Mouse (Mus musculus) heart, postnatal 0 days (tissue): ENCODE results near the gene Zfp260. TPM values are rescaled to one million over a fixed set of nuclear protein-coding genes. Genes with fewer than 3 reads are reported as not detected.
"Not testable (repeated sequence)": the region's sequence is repeated elsewhere in the genome, so short reads cannot be mapped to it uniquely, and the experiment has no call there.

Experiments used
- ATAC-seq: fragments of 200-750 bp; cut with Nextera tagmentation; 2 replicates; pipeline ENCODE4 v1.8.0; 2017; ENCODE audit warnings: low read depth, moderate number of reproducible peaks, moderate library complexity; ENCODE audit not compliant: insufficient read depth
- DNase-seq: peaks from one replicate; pipeline ENCODE4 v3.0.0-alpha.2; 2016; ENCODE audit warnings: low spot score
- H3K27ac ChIP-seq: fragments of 300-500 bp; sonication (generic); 2 replicates; pipeline ENCODE4 v1.5.1; 2014; ENCODE audit warnings: low read depth, mild to moderate bottlenecking
- H3K27me3 ChIP-seq: fragments of 300-500 bp; sonication (generic); 2 replicates; pipeline ENCODE4 v1.6.1; 2014; ENCODE audit warnings: low read length, mixed read lengths; ENCODE audit not compliant: control insufficient read depth, insufficient read depth
- H3K36me3 ChIP-seq: fragments of 300-500 bp; sonication (generic); replicated peaks from 2 replicates; pipeline ENCODE4 v1.6.1; 2014; ENCODE audit warnings: low read length, mixed read lengths; ENCODE audit not compliant: control insufficient read depth, insufficient read depth
- H3K4me1 ChIP-seq: fragments of 300-500 bp; sonication (generic); 2 replicates; pipeline ENCODE4 v1.6.1; 2014; ENCODE audit warnings: antibody characterized with exemption; ENCODE audit not compliant: control insufficient read depth, insufficient read depth
- H3K4me2 ChIP-seq: fragments of 300-500 bp; sonication (generic); 2 replicates; pipeline ENCODE4 v1.6.1; 2014; ENCODE audit warnings: low read depth, mild to moderate bottlenecking, low read length, moderate library complexity
- H3K4me3 ChIP-seq: fragments of 300-500 bp; sonication (generic); 2 replicates; pipeline ENCODE4 v1.5.1; 2014; ENCODE audit warnings: low read depth, low read length
- H3K9ac ChIP-seq: fragments of 300-500 bp; sonication (generic); replicated peaks from 2 replicates; pipeline ENCODE4 v1.6.1; 2014; ENCODE audit warnings: low read depth, low read length, mixed read lengths
- H3K9me3 ChIP-seq: fragments of 300-500 bp; sonication (generic); replicated peaks from 2 replicates; pipeline ENCODE4 v1.6.1; 2016; ENCODE audit warnings: low read length; ENCODE audit not compliant: control insufficient read depth
- CTCF ChIP-seq: IDR thresholded peaks from 2 replicates; pipeline ENCODE4 v1.5.1; 2016; ENCODE audit warnings: antibody characterized with exemption, control low read depth, low read depth
- EP300 ChIP-seq: IDR thresholded peaks from 2 replicates; pipeline ENCODE4 v1.6.1; 2016; ENCODE audit warnings: antibody characterized with exemption, low read depth
- WGBS: fragments of 180-500 bp; shearing (Covaris S2); extraction: QIAGEN DNeasy Blood & Tissue Kit; methylation state at CpG from one replicate; pipeline ENCODE4 v1.1.7; 2014; 5-methylcytosine and 5-hydroxymethylcytosine counted together
- polyA plus RNA-seq: library from polyadenylated mRNA; unstranded; fragments of >200 nt; fragmentation: Nextera tagmentation; extraction: Ambion mirVana; gene quantifications from 2 replicates; pipeline ENCODE4 v1.2.1, GENCODE M21; 2015
- total RNA-seq: library from RNA; depleted of rRNA; stranded (reverse); fragments of >200 nt; gene quantifications from 2 replicates; pipeline ENCODE4 v1.2.3, GENCODE M21; 2014; ENCODE audit warnings: low replicate concordance

Gene Zfp260
- total and polyA plus RNA-seq, 2 experiments from 2014 or later, result 33.1 to 54.6 TPM

DNA sequence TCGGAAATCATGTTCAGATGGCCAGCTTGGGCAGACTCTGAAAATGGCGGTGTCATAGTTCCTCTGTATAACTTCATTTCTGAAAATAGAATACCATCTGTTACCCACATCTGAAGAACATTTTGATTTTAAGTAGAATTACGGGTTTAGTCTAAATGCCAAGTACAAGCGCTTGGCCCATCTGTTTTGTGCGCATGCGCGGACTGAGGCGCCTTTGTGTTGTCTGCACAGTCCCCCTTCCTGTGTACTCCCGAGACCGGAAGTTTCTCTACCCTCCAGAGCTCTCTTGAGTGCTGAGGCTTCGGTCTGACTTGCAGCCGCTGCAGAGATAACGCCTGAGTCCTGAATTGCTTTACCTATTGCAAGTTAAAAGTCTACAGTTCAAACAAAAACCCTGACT lies 4.7 kb downstream of the Zfp260 start:
- peaks cover 45% of the 10 kb centered on the region for H3K36me3 ChIP-seq
- TF ChIP-seq CTCF (no peak), EP300 (no peak)
- H3K4me3 ChIP-seq, result no peak overlapping the region
- no peak overlapping the region for H3K9ac ChIP-seq
- H3K4me1 ChIP-seq, result peaks cover 1% of the 10 kb centered on the region
- ATAC-seq (no peak), DNase-seq (no peak)
- whole genome bisulfite sequencing, result 77% methylated on average over 13 of the region's 13 CpGs
- no peak overlapping the region for H3K27ac ChIP-seq
- H3K4me2 ChIP-seq, result no peak overlapping the region
- H3K9me3 ChIP-seq, result peaks cover 10% of the 10 kb centered on the region
- no peaks in the 10 kb centered on the region for H3K27me3 ChIP-seq

DNA sequence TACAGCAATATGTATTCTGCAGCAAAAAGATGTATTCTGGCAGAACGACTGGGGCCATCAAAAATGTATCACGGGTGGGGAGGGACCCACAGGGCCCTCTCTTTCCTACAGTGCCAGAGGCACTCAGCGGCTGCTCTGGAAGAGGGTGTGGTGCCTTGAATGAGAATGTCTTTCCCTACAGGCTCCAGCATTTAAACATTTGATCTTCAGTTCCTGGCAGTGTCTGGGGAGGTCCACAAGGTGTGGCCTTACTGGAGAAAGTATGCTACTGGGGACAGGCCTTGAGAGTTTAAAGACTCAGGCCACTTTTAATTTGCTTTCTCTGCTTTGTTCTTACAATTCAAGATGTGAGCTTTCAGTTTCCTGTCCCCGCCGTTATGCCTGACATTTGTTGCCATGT lies 21.5 kb downstream of the Zfp260 start:
- DNase-seq (no peak), ATAC-seq (no peak)
- TF ChIP-seq CTCF (no peak), EP300 (no peak)
- H3K9me3 ChIP-seq, result 0 out of 2 replicates have a peak, but pooled peaks cover 3% of the 10 kb centered on the region
- H3K27ac ChIP-seq, result no peak overlapping the region
- H3K36me3 ChIP-seq, result no peaks in the 10 kb centered on the region
- H3K4me3 ChIP-seq, result no peak overlapping the region
- WGBS, result 93% methylated on average over 5 of the region's 5 CpGs
- no peaks in the 10 kb centered on the region for H3K4me1 ChIP-seq
- no peaks in the 10 kb centered on the region for H3K27me3 ChIP-seq
- no peak overlapping the region for H3K4me2 ChIP-seq
- no peak overlapping the region for H3K9ac ChIP-seq

DNA sequence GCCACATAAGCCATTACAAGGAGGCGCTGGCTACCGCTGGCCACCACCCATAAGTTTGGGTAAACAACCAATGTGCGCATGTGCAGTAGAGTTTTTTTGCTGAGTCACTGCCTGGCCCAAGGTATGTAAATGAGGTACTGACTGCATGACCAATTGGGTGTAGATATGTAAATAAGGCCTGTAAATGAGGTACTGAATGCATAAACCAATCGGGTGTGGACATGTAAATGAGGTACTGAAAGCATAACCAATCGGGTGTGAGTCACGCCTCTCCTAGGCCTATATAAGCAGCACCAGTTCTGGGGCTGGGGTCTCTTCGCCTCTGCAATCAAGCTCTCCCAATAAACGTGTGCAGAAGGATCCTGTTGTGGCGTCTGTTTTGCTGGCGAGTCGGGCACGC lies 23.4 kb downstream of the Zfp260 start:
- H3K9ac ChIP-seq, H3K36me3 ChIP-seq, H3K27ac ChIP-seq, H3K9me3 ChIP-seq, H3K27me3 ChIP-seq, H3K4me2 ChIP-seq, H3K4me3 ChIP-seq, H3K4me1 ChIP-seq, DNase-seq, ATAC-seq: not testable (repeated sequence)
- WGBS, result 91% methylated on average over 12 of the region's 12 CpGs

DNA sequence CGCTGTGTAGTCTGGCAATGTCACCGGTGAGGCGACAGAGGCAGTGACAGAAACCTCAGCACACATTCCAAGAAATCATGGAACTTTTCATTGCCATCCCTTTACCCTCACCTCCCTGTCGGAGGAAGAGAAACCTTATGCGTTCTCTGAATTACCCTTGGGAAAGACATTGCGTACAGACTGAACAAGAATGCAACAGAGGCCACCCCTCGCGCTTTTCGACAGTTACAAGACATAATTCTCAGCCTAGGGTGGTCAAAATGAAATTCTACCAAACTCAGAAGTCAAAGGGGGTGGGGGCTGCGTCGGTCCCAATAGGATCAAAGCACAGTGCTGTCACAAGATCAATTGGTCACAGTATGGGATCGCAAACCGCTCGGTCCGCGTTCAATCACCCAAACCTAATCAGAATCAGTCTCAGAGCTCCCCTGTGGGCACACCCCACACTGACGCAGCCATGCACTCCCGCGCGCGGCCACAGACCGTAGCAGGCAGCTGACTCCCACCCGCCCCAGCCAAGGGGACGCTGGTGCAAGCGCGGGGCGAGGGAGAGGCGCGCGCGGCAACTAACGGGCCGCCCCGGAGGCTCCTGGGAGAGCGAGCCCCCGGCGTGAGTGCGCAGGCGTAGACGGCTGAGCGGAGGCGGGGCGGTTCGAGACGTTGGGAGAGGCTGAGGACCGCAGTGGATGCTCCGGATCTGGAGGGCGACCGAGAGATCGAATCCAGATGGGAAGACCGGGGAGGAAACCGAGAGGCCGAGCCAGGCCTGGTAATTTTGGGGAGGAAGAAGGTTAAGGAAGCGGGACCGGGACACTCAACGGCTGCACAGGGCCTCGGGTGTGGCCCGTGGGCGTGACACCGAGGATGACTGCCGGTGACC lies 27.0 kb downstream of the Zfp260 start, which contains the start of gene Zfp382:
Zfp382 (plus strand) TSS at position 635 of the 880 bp plus-strand sequence.
- H3K27me3 ChIP-seq, result no peaks in the 10 kb centered on the region
- TF ChIP-seq EP300 (no peak), CTCF (no peak)
- H3K9me3 ChIP-seq, result no peaks in the 10 kb centered on the region
- ATAC-seq, result peak; percentile 97
- WGBS, result under 1% methylated on average over 60 of the region's 61 CpGs
- peak within 1 kb of the TSS; percentile 81 for H3K9ac ChIP-seq
- peaks cover 13% of the 10 kb centered on the region for H3K36me3 ChIP-seq
- H3K4me2 ChIP-seq, result peak within 1 kb of the TSS; percentile 99
- peak within 1 kb of the TSS; percentile 85 for H3K27ac ChIP-seq
- DNase-seq, result peak; percentile 93
- H3K4me1 ChIP-seq, result 0 out of 2 replicates have a peak, but pooled peaks cover 4% of the 10 kb centered on the region
- peak within 1 kb of the TSS; percentile 92 for H3K4me3 ChIP-seq

DNA sequence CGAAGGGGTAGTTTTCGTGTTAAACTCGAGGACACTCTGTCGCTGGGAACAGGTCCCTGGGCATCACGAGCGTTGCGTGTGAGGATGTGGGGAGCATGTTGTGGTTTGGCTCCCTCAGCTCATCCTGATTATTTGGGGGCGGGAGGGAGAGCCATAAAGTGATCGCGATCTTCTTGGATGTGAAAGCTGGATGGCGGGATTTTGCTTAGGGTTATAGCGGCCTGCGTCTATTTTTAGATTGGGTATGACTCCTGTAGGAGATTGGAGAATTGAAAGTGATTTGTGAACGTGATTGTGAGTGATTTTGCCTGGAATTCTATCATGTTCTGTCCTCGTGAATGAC lies 27.6 kb downstream of the Zfp260 start:
- peak overlapping the region; percentile 92 for H3K4me3 ChIP-seq
- H3K36me3 ChIP-seq, result peaks cover 19% of the 10 kb centered on the region
- H3K9ac ChIP-seq, result peak overlapping the region; percentile 81
- DNase-seq (no peak), ATAC-seq (peak; percentile 37; the same call in 1 of the 2 replicates)
- 0 out of 2 replicates have a peak, but pooled peaks cover 4% of the 10 kb centered on the region for H3K4me1 ChIP-seq
- peak overlapping the region; percentile 85 for H3K27ac ChIP-seq
- H3K4me2 ChIP-seq, result peak overlapping the region; percentile 99
- under 1% methylated on average over 15 of the region's 15 CpGs for WGBS
- H3K9me3 ChIP-seq, result no peaks in the 10 kb centered on the region
- TF ChIP-seq EP300, result no peak
- H3K27me3 ChIP-seq, result no peaks in the 10 kb centered on the region

DNA sequence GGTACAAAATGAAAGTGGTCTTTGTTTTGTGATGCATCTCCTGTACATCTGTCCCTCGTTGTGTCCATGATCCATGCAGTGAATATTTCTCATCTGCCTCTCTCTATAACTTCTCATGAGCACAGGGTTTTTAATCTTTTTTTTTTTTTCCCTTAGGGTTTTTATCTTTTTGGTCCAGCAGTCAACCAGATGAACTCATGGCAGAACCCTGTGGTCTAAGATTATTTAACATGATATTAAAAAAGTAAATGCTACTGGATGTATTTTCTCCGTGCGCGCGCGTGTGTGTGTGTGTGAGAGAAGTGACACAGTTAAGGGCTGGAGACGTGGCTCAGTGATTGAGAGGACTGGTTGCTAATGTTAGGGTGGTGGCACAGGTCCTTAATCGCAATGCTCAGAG lies 35.3 kb downstream of the Zfp260 start:
- Histone ChIP-seq H3K9me3 (no peaks in the 10 kb centered on the region; the same call in 1 of the 2 replicates), H3K27me3 (no peaks in the 10 kb centered on the region), H3K4me1 (no peaks in the 10 kb centered on the region), H3K4me3 (no peak overlapping the region), H3K9ac (no peak overlapping the region), H3K4me2 (no peak overlapping the region), H3K36me3 (peaks cover 89% of the 10 kb centered on the region), H3K27ac (no peak overlapping the region)
- TF ChIP-seq CTCF (no peak), EP300 (no peak)
- DNase-seq (no peak), ATAC-seq (no peak)
- WGBS, result 89% methylated on average over 8 of the region's 8 CpGs
